Mouse (Mus musculus) testis, adult 2 months (tissue): Measurements from ENCODE around the gene Me1.

Source experiments
- CTCF ChIP-seq: fragments of 200-500 bp; IDR thresholded peaks from 2 replicates; pipeline ENCODE4 v1.5.1; 2012; ENCODE audit warnings: low read depth, mild to moderate bottlenecking, inconsistent platforms, low read length, moderate library complexity; ENCODE audit not compliant: control insufficient read depth, insufficient read depth, insufficient replicate concordance
- POLR2A ChIP-seq: fragments of 200-500 bp; IDR thresholded peaks from 2 replicates; pipeline ENCODE4 v1.6.1; 2012; ENCODE audit warnings: low read depth, mild to moderate bottlenecking, inconsistent platforms, low read length, moderate library complexity; ENCODE audit not compliant: control insufficient read depth

DNA sequence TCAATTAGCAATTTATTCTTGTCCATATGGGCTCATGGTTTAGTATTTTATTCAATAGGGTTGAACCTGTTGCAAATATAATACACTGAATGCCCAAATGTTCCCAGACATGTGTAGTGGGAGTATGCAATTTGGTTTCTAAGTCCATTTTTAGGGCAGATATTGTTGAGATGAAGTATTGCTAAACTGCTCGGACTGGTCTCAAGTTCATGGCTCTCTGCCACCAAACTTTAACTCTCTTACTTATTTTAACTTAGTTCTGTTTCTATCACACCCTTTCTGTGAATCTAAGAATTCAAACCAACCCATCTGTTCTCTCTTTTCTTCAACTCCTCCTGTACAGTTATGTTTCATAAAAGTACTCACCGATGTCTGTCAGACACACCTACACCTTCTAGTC, 35.4 kb downstream of the Me1 start:
- TF ChIP-seq POLR2A (no peak), CTCF (no peak)
